Mouse (Mus musculus): Measurements from ENCODE around the gene Smim5.

- no peak for TF ChIP-seq POLR2A (IDR thresholded peaks at IDR 0.05; ENCODE audit: extremely low read depth, insufficient read depth, low read length)
- TF ChIP-seq CTCF (IDR thresholded peaks at IDR 0.05; ENCODE audit: extremely low read depth, insufficient read depth, low read length) = no peak
These were observed 6.7 kb upstream of the Smim5 start for GRCm38 (mm10) chr11:115893071-115893470.
